Mouse (Mus musculus) neural tube, embryonic 14.5 days (tissue): ENCODE measurements at regions not wholly inside any gene's neighbourhood (a gene's known extent, or its start where the extent isn't known, plus 50 kb on each side); places are given as distances from the start of the nearest gene placed in this dataset.

Source experiments
- ATAC-seq: fragments of 200-750 bp; cut with Nextera tagmentation; 2 replicates; pipeline ENCODE4 v1.8.0; 2017; ENCODE audit warnings: low read depth, mild to moderate bottlenecking, moderate TSS enrichment, moderate library complexity
- H3K27ac ChIP-seq: fragments of 300-500 bp; sonication (generic); 2 replicates; pipeline ENCODE4 v1.5.1; 2014; ENCODE audit warnings: low read depth, mild to moderate bottlenecking, control low read depth, low read length, moderate library complexity, mixed read lengths
- H3K27me3 ChIP-seq: fragments of 300-500 bp; sonication (generic); 2 replicates; pipeline ENCODE4 v1.6.1; 2014; ENCODE audit warnings: low read length; ENCODE audit not compliant: control insufficient read depth, insufficient read depth
- H3K36me3 ChIP-seq: fragments of 300-500 bp; sonication (generic); 2 replicates; pipeline ENCODE4 v1.6.1; 2014; ENCODE audit warnings: low read length, mixed read lengths; ENCODE audit not compliant: control insufficient read depth, insufficient read depth
- H3K4me1 ChIP-seq: fragments of 300-500 bp; sonication (generic); 2 replicates; pipeline ENCODE4 v1.6.1; 2014; ENCODE audit warnings: low read length; ENCODE audit not compliant: control insufficient read depth, insufficient read depth
- H3K4me2 ChIP-seq: fragments of 300-500 bp; sonication (generic); 2 replicates; pipeline ENCODE4 v1.6.1; 2014; ENCODE audit warnings: mild to moderate bottlenecking, low read depth, low read length, control low read depth
- H3K4me3 ChIP-seq: fragments of 300-500 bp; sonication (generic); 2 replicates; pipeline ENCODE4 v1.5.1; 2014; ENCODE audit warnings: low read depth, low read length, control low read depth, mixed read lengths
- H3K9ac ChIP-seq: fragments of 300-500 bp; sonication (generic); replicated peaks from 2 replicates; pipeline ENCODE4 v1.6.1; 2014; ENCODE audit warnings: low read depth, mild to moderate bottlenecking, control low read depth, low read length, mixed read lengths
- H3K9me3 ChIP-seq: fragments of 300-500 bp; sonication (generic); 2 replicates; pipeline ENCODE4 v1.6.1; 2016; ENCODE audit warnings: low read length; ENCODE audit not compliant: control insufficient read depth
- WGBS: fragments of 180-500 bp; shearing (Covaris S2); extraction: QIAGEN DNeasy Blood & Tissue Kit; methylation state at CpG from one replicate; pipeline ENCODE4 v1.1.7; 2014; 5-methylcytosine and 5-hydroxymethylcytosine counted together

GRCm38 (mm10) chr15:72373041-72373440, 1461.3 kb upstream of the Gm6569 start:
- H3K27ac ChIP-seq = no peak overlapping the region
- H3K4me1 ChIP-seq = no peaks in the 10 kb centered on the region
- H3K27me3 ChIP-seq = no peaks in the 10 kb centered on the region
- no peaks in the 10 kb centered on the region for H3K36me3 ChIP-seq
- H3K9me3 ChIP-seq = no peaks in the 10 kb centered on the region
- WGBS = 91% methylated on average over 4 of the region's 4 CpGs
- no peak overlapping the region for H3K4me2 ChIP-seq
- no peak overlapping the region for H3K9ac ChIP-seq
- no peak for ATAC-seq
- H3K4me3 ChIP-seq = no peak overlapping the region

- H3K27ac ChIP-seq = no peak overlapping the region
- H3K27me3 ChIP-seq = no peaks in the 10 kb centered on the region
- no peaks in the 10 kb centered on the region for H3K36me3 ChIP-seq
- H3K4me3 ChIP-seq = no peak overlapping the region
- no peaks in the 10 kb centered on the region for H3K4me1 ChIP-seq
- no peak overlapping the region for H3K4me2 ChIP-seq
- no peak for ATAC-seq
- H3K9me3 ChIP-seq = no peaks in the 10 kb centered on the region
- H3K9ac ChIP-seq = no peak overlapping the region
Observed at GRCm38 (mm10) chr15:72377201-72377600, 1457.2 kb upstream of the Gm6569 start.

- H3K4me2 ChIP-seq = no peak overlapping the region
- no peak for ATAC-seq
- no peaks in the 10 kb centered on the region for H3K9me3 ChIP-seq
- no peak overlapping the region for H3K9ac ChIP-seq
- no peak overlapping the region for H3K27ac ChIP-seq
- H3K27me3 ChIP-seq = no peaks in the 10 kb centered on the region
- no peak overlapping the region for H3K4me3 ChIP-seq
- 12% methylated on average over 4 of the region's 4 CpGs for WGBS
- no peaks in the 10 kb centered on the region for H3K4me1 ChIP-seq
- no peaks in the 10 kb centered on the region for H3K36me3 ChIP-seq
Observed at GRCm38 (mm10) chr15:72379291-72379690, 1455.1 kb upstream of the Gm6569 start.

- no peak overlapping the region for H3K27ac ChIP-seq
- no peaks in the 10 kb centered on the region for H3K4me1 ChIP-seq
- H3K27me3 ChIP-seq = no peaks in the 10 kb centered on the region
- no peaks in the 10 kb centered on the region for H3K36me3 ChIP-seq
- ATAC-seq = peak; percentile 63; the same call in 1 of the 2 replicates
- WGBS = 64% methylated on average over 8 of the region's 8 CpGs
- H3K9ac ChIP-seq = no peak overlapping the region
- H3K4me2 ChIP-seq = no peak overlapping the region
- H3K4me3 ChIP-seq = no peak overlapping the region
- H3K9me3 ChIP-seq = no peaks in the 10 kb centered on the region
Observed at GRCm38 (mm10) chr15:72381164-72381563, 1453.2 kb upstream of the Gm6569 start.

- Histone ChIP-seq H3K36me3 (no peaks in the 10 kb centered on the region), H3K9me3 (no peaks in the 10 kb centered on the region), H3K27me3 (no peaks in the 10 kb centered on the region), H3K9ac (no peak overlapping the region), H3K4me3 (no peak overlapping the region), H3K4me2 (no peak overlapping the region), H3K4me1 (no peaks in the 10 kb centered on the region), H3K27ac (no peak overlapping the region)
- no peak; the same call in 1 of the 2 replicates for ATAC-seq
- 62% methylated on average over 5 of the region's 5 CpGs for WGBS
Observed at GRCm38 (mm10) chr15:72381744-72382143, 1452.6 kb upstream of the Gm6569 start.

- no peaks in the 10 kb centered on the region for H3K36me3 ChIP-seq
- no peak overlapping the region for H3K4me3 ChIP-seq
- H3K4me1 ChIP-seq = no peaks in the 10 kb centered on the region
- H3K27ac ChIP-seq = no peak overlapping the region
- H3K4me2 ChIP-seq = no peak overlapping the region
- H3K9ac ChIP-seq = no peak overlapping the region
- 53% methylated on average over 6 of the region's 6 CpGs for WGBS
- peak; percentile 63; the same call in 1 of the 2 replicates for ATAC-seq
- H3K27me3 ChIP-seq = no peaks in the 10 kb centered on the region
- no peaks in the 10 kb centered on the region for H3K9me3 ChIP-seq
Observed at GRCm38 (mm10) chr15:72382521-72382920, 1451.8 kb upstream of the Gm6569 start.

GRCm38 (mm10) chr15:72383062-72383461, 1451.3 kb upstream of the Gm6569 start:
- Histone ChIP-seq H3K9me3 (no peaks in the 10 kb centered on the region), H3K4me2 (no peak overlapping the region), H3K4me1 (no peaks in the 10 kb centered on the region), H3K9ac (no peak overlapping the region), H3K27me3 (no peaks in the 10 kb centered on the region), H3K27ac (no peak overlapping the region), H3K36me3 (no peaks in the 10 kb centered on the region), H3K4me3 (no peak overlapping the region)
- ATAC-seq = no peak
- 71% methylated on average over 3 of the region's 3 CpGs for WGBS

GRCm38 (mm10) chr15:72383470-72383869, 1450.9 kb upstream of the Gm6569 start:
- no peaks in the 10 kb centered on the region for H3K4me1 ChIP-seq
- no peak overlapping the region for H3K9ac ChIP-seq
- 16% methylated on average over 1 of the region's 1 CpGs for WGBS
- H3K4me2 ChIP-seq = no peak overlapping the region
- no peak overlapping the region for H3K4me3 ChIP-seq
- no peaks in the 10 kb centered on the region for H3K27me3 ChIP-seq
- no peak overlapping the region for H3K27ac ChIP-seq
- H3K36me3 ChIP-seq = no peaks in the 10 kb centered on the region
- ATAC-seq = no peak
- H3K9me3 ChIP-seq = no peaks in the 10 kb centered on the region

GRCm38 (mm10) chr15:72393226-72393625, 1441.1 kb upstream of the Gm6569 start:
- no peak overlapping the region for H3K9ac ChIP-seq
- H3K4me2 ChIP-seq = no peak overlapping the region
- no peak for ATAC-seq
- no peaks in the 10 kb centered on the region for H3K27me3 ChIP-seq
- H3K27ac ChIP-seq = no peak overlapping the region
- no peaks in the 10 kb centered on the region for H3K4me1 ChIP-seq
- H3K4me3 ChIP-seq = no peak overlapping the region
- no peaks in the 10 kb centered on the region for H3K36me3 ChIP-seq
- H3K9me3 ChIP-seq = no peaks in the 10 kb centered on the region
- 37% methylated on average over 2 of the region's 2 CpGs for WGBS

GRCm38 (mm10) chr15:72411956-72412355, 1422.4 kb upstream of the Gm6569 start:
- Histone ChIP-seq H3K27me3 (no peaks in the 10 kb centered on the region), H3K9me3 (no peaks in the 10 kb centered on the region), H3K36me3 (no peaks in the 10 kb centered on the region), H3K4me2 (no peak overlapping the region), H3K4me3 (no peak overlapping the region), H3K27ac (no peak overlapping the region), H3K9ac (no peak overlapping the region), H3K4me1 (no peaks in the 10 kb centered on the region)
- no peak for ATAC-seq
- WGBS = 79% methylated on average over 6 of the region's 6 CpGs
